Mouse (Mus musculus): Measurements from ENCODE around the gene Atf6b. TPM values are rescaled to one million over a fixed set of nuclear protein-coding genes. Genes with fewer than 3 reads are reported as not detected.
A peak's percentile ranks its signal among the peaks of the same experiment; 100 is the strongest.

Atf6b gene
- polyA plus RNA-seq, 1 experiment from 2014 or later: 62.2 TPM

DNA sequence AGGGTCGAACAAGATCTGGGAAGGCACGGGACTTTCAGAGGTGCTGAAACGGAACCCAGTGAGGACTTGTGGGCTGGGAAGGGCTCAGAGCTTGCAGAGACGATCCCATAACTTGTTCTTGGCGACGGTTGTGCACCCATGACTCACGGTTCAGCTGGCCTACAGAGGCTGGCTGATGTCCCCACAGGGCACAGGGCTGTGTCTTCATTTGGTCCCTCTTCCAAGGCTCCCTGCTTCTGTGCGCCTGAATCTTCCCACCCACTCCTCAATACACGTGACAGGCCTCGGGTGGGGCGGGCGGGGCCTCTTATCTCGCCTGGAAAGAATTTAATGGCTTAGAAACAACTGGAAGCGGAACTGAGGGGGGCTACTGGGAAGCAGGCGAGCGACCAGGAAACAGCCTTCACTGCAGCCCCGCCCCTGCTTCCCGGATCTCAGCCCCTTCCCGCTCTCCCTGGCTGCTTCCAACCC lies 14.2 kb downstream of the Atf6b start:
- no peaks in the 10 kb centered on the region for H3K36me3 ChIP-seq (ENCODE audit: control insufficient read depth, insufficient read depth, low read length)
- 3% methylated on average over 19 of the region's 19 CpGs for WGBS
- peaks cover 13% of the 10 kb centered on the region; the same call in 1 of the 2 replicates for H3K27me3 ChIP-seq (replicated peaks; ENCODE audit: control insufficient read depth, insufficient read depth, low read length)
- ATAC-seq (replicated peaks; ENCODE audit: low FRiP score, low TSS enrichment, low read depth): peak; percentile 34; the same call in 1 of the 2 replicates
- H3K9ac ChIP-seq (ENCODE audit: low read length): no peak overlapping the region
- no peak overlapping the region for H3K27ac ChIP-seq (ENCODE audit: low read depth)
- no peak for DNase-seq (ENCODE audit: low spot score)
- H3K4me2 ChIP-seq (ENCODE audit: low read length): peak overlapping the region; percentile 38
- H3K4me3 ChIP-seq (ENCODE audit: low read depth, low read length): peak overlapping the region; percentile 11; the same call in 1 of the 2 replicates
- no peaks in the 10 kb centered on the region for H3K9me3 ChIP-seq (ENCODE audit: control insufficient read depth, low read length)
- peaks cover 5% of the 10 kb centered on the region for H3K4me1 ChIP-seq (replicated peaks; ENCODE audit: control insufficient read depth, insufficient read depth, low read length)

DNA sequence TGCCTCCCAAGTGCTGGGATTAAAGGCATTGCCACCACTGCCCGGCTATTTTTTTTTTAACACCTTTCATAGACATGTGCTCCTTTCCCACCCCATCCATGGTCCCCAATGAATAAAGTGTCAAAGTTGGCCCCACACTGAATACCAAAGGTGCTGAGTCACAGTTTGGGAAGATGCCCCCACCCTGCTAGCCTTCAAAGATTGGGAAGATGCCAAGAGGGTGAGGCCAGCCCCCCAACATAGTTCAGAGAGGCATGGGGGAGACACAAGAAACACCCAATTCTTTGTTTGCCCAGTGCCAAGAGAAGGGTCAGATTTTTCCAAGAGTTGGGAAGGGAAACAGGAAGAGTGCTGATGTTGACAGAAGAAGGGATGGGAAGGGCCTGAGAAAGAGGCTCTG lies 15.5 kb downstream of the Atf6b start:
- H3K9ac ChIP-seq (ENCODE audit: low read length): no peak overlapping the region
- H3K4me2 ChIP-seq (ENCODE audit: low read length): no peak overlapping the region
- 89% methylated on average over 1 of the region's 1 CpGs for WGBS
- no peak overlapping the region for H3K4me3 ChIP-seq (ENCODE audit: low read depth, low read length)
- ATAC-seq (replicated peaks; ENCODE audit: low FRiP score, low TSS enrichment, low read depth) (no peak), DNase-seq (ENCODE audit: low spot score) (no peak)
- H3K36me3 ChIP-seq (ENCODE audit: control insufficient read depth, insufficient read depth, low read length): no peaks in the 10 kb centered on the region
- peaks cover 13% of the 10 kb centered on the region; the same call in 1 of the 2 replicates for H3K27me3 ChIP-seq (replicated peaks; ENCODE audit: control insufficient read depth, insufficient read depth, low read length)
- H3K9me3 ChIP-seq (ENCODE audit: control insufficient read depth, low read length): no peaks in the 10 kb centered on the region
- H3K4me1 ChIP-seq (replicated peaks; ENCODE audit: control insufficient read depth, insufficient read depth, low read length): peaks cover 3% of the 10 kb centered on the region; the same call in 1 of the 2 replicates
- H3K27ac ChIP-seq (ENCODE audit: low read depth): no peak overlapping the region

DNA sequence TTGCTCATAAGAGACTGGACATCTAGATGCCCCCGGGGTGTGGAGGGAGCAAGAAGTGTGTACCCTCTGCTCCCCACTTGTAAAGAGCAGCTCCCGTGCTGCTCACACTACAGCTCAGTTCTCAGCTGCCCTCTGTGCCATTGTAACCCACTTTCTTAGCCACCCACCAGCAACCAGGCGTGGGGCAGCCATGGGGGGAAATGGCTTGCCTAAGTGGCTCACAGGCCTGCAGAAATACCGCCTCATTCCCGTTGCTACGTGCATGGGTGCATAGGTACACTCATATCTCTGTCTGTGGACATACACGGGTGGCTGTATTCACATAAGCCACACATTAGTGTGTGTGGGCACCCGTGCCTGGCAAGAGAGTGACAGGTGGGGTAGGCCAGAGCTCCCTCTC lies 16.0 kb downstream of the Atf6b start:
- 74% methylated on average over 8 of the region's 8 CpGs for WGBS
- DNase-seq (ENCODE audit: low spot score) (no peak), ATAC-seq (replicated peaks; ENCODE audit: low FRiP score, low TSS enrichment, low read depth) (no peak)

DNA sequence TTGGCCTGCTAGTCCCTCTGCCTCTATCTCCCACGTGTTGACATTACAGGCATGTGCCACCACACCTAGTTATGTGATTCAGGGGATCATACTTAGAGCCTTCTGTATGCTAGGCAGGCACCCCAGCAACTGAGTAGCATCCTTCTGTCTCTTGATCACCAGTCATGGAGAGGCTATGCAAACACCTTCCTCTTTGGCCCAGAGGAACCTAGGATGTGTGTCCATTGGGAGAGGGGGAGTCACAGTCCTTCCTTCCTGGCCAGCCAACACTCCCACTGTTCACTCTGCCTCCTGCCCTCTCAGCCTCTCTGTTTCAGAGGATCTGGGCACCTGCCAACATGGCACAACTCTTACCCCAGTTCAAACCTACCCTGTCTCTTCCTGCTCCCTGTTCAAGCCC lies 16.6 kb downstream of the Atf6b start:
- Histone ChIP-seq H3K9me3 (ENCODE audit: control insufficient read depth, low read length) (no peaks in the 10 kb centered on the region), H3K36me3 (ENCODE audit: control insufficient read depth, insufficient read depth, low read length) (no peaks in the 10 kb centered on the region), H3K27ac (ENCODE audit: low read depth) (no peak overlapping the region), H3K4me2 (ENCODE audit: low read length) (no peak overlapping the region), H3K9ac (ENCODE audit: low read length) (no peak overlapping the region), H3K4me1 (replicated peaks; ENCODE audit: control insufficient read depth, insufficient read depth, low read length) (peaks cover 3% of the 10 kb centered on the region; the same call in 1 of the 2 replicates), H3K27me3 (replicated peaks; ENCODE audit: control insufficient read depth, insufficient read depth, low read length) (peaks cover 13% of the 10 kb centered on the region; the same call in 1 of the 2 replicates), H3K4me3 (ENCODE audit: low read depth, low read length) (no peak overlapping the region)
- DNase-seq (ENCODE audit: low spot score): no peak
- no peak for ATAC-seq (replicated peaks; ENCODE audit: low FRiP score, low TSS enrichment, low read depth)
- 39% methylated on average over 1 of the region's 1 CpGs for WGBS

More for the DNA sequence above, 16.0 kb downstream of the Atf6b start:
- H3K9ac ChIP-seq (ENCODE audit: low read length): no peak overlapping the region
- no peaks in the 10 kb centered on the region for H3K9me3 ChIP-seq (ENCODE audit: control insufficient read depth, low read length)
- H3K27me3 ChIP-seq (replicated peaks; ENCODE audit: control insufficient read depth, insufficient read depth, low read length): peaks cover 13% of the 10 kb centered on the region; the same call in 1 of the 2 replicates
- H3K4me3 ChIP-seq (ENCODE audit: low read depth, low read length): no peak overlapping the region
- peaks cover 3% of the 10 kb centered on the region; the same call in 1 of the 2 replicates for H3K4me1 ChIP-seq (replicated peaks; ENCODE audit: control insufficient read depth, insufficient read depth, low read length)
- no peaks in the 10 kb centered on the region for H3K36me3 ChIP-seq (ENCODE audit: control insufficient read depth, insufficient read depth, low read length)
- H3K27ac ChIP-seq (ENCODE audit: low read depth): no peak overlapping the region
- H3K4me2 ChIP-seq (ENCODE audit: low read length): no peak overlapping the region

DNA sequence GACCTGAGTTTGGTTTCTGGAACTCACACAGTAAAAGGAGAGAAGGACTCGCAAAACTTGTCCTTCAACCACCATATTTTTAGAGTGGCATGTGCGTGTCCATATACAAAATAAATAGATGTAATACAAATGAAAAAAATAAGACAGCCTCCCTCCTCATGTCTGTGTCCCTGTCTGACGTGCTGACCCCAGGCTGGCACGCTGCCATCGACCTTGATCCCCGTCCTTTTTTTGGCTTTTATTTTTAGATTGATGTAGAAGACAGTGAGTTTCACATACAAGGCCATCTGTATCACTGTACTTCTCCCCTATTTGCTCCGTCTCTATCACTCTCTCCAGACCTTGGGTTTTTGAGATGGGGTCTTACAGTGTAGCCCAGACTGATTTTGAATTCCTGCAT lies 17.5 kb downstream of the Atf6b start:
- Histone ChIP-seq H3K4me3 (ENCODE audit: low read depth, low read length) (no peak overlapping the region), H3K27me3 (replicated peaks; ENCODE audit: control insufficient read depth, insufficient read depth, low read length) (peaks cover 6% of the 10 kb centered on the region; the same call in 1 of the 2 replicates), H3K36me3 (ENCODE audit: control insufficient read depth, insufficient read depth, low read length) (no peaks in the 10 kb centered on the region), H3K9ac (ENCODE audit: low read length) (no peak overlapping the region), H3K4me1 (replicated peaks; ENCODE audit: control insufficient read depth, insufficient read depth, low read length) (peaks cover 3% of the 10 kb centered on the region; the same call in 1 of the 2 replicates), H3K27ac (ENCODE audit: low read depth) (no peak overlapping the region), H3K4me2 (ENCODE audit: low read length) (no peak overlapping the region), H3K9me3 (ENCODE audit: control insufficient read depth, low read length) (no peaks in the 10 kb centered on the region)
- ATAC-seq (replicated peaks; ENCODE audit: low FRiP score, low TSS enrichment, low read depth) (no peak), DNase-seq (ENCODE audit: low spot score) (no peak)
- WGBS: 76% methylated on average over 7 of the region's 7 CpGs

DNA sequence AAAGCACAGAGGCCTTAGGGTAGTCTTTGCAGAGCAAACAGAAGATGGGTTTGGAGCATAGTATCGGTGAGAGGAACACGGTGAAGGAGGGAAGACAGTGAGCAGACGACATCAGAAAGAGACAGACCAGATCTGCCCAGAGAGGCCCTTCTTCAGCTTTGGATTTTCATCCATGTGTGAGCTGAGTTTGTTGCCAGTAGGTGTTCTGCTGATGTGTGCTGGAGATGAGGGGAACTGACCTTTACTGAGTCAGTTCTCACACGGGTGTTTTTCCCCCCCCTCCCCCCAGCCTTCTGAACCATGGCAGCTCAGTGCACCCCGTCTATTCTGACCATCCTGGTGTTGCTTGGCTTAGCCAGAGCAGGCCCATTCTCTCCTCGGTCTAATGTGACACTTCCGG lies 23.3 kb downstream of the Atf6b start, which contains the start of gene Tnxb:
Gene Tnxb, plus strand, starts transcription at position 301 of the 400 bp plus-strand sequence.
- peaks cover 38% of the 10 kb centered on the region for H3K27me3 ChIP-seq (replicated peaks; ENCODE audit: control insufficient read depth, insufficient read depth, low read length)

DNA sequence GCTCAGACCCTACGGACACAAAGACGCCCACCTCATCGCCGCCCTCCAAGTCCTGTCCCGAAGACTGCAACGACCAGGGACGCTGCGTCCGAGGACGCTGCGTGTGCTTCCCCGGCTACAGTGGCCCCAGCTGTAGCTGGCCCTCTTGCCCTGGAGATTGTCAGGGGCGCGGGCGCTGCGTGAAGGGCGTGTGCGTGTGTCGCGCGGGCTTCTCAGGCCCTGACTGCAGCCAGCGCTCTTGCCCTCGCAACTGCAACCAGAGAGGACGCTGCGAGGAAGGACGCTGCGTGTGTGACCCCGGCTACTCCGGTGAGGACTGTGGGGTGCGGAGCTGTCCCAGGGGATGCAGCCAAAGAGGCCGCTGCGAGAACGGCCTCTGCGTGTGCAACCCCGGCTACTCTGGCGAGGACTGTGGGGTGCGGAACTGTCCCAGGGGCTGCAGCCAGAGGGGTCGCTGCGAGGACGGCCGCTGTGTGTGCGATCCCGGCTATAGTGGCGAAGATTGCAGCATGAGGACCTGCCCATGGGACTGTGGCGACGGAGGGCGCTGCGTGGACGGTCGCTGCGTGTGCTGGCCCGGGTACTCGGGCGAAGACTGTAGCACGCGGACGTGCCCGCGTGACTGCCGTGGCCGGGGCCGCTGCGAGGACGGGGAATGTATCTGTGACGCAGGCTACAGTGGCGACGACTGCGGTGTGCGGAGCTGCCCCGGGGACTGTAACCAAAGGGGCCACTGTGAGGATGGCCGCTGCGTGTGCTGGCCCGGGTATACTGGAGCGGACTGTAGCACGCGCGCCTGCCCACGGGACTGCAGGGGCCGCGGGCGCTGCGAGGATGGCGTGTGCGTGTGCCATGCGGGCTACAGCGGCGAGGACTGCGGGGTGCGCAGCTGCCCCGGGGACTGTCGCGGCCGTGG lies 24.5 kb downstream of the Atf6b start:
- Histone ChIP-seq H3K36me3 (ENCODE audit: control insufficient read depth, insufficient read depth, low read length) (no peaks in the 10 kb centered on the region), H3K4me3 (ENCODE audit: low read depth, low read length) (peak overlapping the region; percentile 34), H3K9ac (ENCODE audit: low read length) (peak overlapping the region; percentile 37), H3K4me2 (ENCODE audit: low read length) (peak overlapping the region; percentile 61), H3K4me1 (replicated peaks; ENCODE audit: control insufficient read depth, insufficient read depth, low read length) (peaks cover 29% of the 10 kb centered on the region), H3K9me3 (ENCODE audit: control insufficient read depth, low read length) (no peaks in the 10 kb centered on the region), H3K27ac (ENCODE audit: low read depth) (no peak overlapping the region), H3K27me3 (replicated peaks; ENCODE audit: control insufficient read depth, insufficient read depth, low read length) (peaks cover 38% of the 10 kb centered on the region)
- WGBS: 11% methylated on average over 93 of the region's 93 CpGs
- ATAC-seq (replicated peaks; ENCODE audit: low FRiP score, low TSS enrichment, low read depth): peak; percentile 30; the same call in 1 of the 2 replicates
- DNase-seq (ENCODE audit: low spot score): no peak

More for the DNA sequence above, 23.3 kb downstream of the Atf6b start, which contains the start of gene Tnxb:
- H3K9ac ChIP-seq (ENCODE audit: low read length): peak within 1 kb of the TSS; percentile 37
- ATAC-seq (replicated peaks; ENCODE audit: low FRiP score, low TSS enrichment, low read depth): no peak
- peaks cover 18% of the 10 kb centered on the region for H3K4me1 ChIP-seq (replicated peaks; ENCODE audit: control insufficient read depth, insufficient read depth, low read length)
- H3K27ac ChIP-seq (ENCODE audit: low read depth): no peak within 1 kb of the TSS
- H3K9me3 ChIP-seq (ENCODE audit: control insufficient read depth, low read length): no peaks in the 10 kb centered on the region
- peak within 1 kb of the TSS; percentile 34 for H3K4me3 ChIP-seq (ENCODE audit: low read depth, low read length)
- no peaks in the 10 kb centered on the region for H3K36me3 ChIP-seq (ENCODE audit: control insufficient read depth, insufficient read depth, low read length)
- H3K4me2 ChIP-seq (ENCODE audit: low read length): peak within 1 kb of the TSS; percentile 61
- DNase-seq (ENCODE audit: low spot score): no peak
- WGBS: 55% methylated on average over 7 of the region's 7 CpGs

DNA sequence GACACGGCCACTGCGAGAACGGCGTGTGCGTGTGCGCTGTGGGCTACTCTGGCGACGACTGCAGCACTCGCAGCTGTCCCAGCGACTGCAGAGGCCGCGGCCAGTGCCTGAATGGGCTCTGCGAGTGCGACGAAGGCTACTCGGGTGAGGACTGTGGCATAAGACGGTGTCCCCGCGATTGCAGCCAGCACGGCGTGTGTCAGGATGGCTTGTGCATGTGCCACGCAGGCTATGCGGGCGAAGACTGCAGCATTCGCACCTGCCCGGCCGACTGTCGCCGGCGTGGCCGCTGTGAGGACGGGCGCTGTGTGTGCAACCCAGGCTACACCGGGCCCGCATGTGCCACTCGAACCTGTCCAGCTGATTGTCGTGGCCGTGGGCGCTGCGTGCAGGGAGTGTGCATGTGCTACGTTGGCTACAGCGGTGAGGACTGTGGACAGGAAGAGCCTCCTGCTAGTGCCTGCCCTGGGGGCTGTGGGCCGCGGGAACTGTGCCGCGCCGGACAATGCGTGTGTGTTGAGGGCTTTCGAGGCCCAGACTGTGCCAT lies 25.4 kb downstream of the Atf6b start:
- no peak for ATAC-seq (replicated peaks; ENCODE audit: low FRiP score, low TSS enrichment, low read depth)
- Histone ChIP-seq H3K4me2 (ENCODE audit: low read length) (peak overlapping the region; percentile 61), H3K36me3 (ENCODE audit: control insufficient read depth, insufficient read depth, low read length) (no peaks in the 10 kb centered on the region), H3K4me3 (ENCODE audit: low read depth, low read length) (peak overlapping the region; percentile 34), H3K9me3 (ENCODE audit: control insufficient read depth, low read length) (no peaks in the 10 kb centered on the region), H3K4me1 (replicated peaks; ENCODE audit: control insufficient read depth, insufficient read depth, low read length) (peaks cover 34% of the 10 kb centered on the region), H3K27ac (ENCODE audit: low read depth) (no peak overlapping the region), H3K27me3 (replicated peaks; ENCODE audit: control insufficient read depth, insufficient read depth, low read length) (peaks cover 38% of the 10 kb centered on the region), H3K9ac (ENCODE audit: low read length) (peak overlapping the region; percentile 37)
- 30% methylated on average over 49 of the region's 49 CpGs for WGBS
- no peak for DNase-seq (ENCODE audit: low spot score)
